9 mouse cellular contexts compared by ENCODE assay signal in genomic region chr11:111256596-111256995, GRCm38 (mm10).
ATAC-seq and TF ChIP-seq lines count a peak whose summit lies in the region.
"Had no signal": no experiment of that assay in that cellular context is flagged by ENCODE, and none has a peak within 500 bp of the region (broad histone marks: within the 10 kb centered on the region; RNA-seq: fewer than 3 reads in every experiment).

No protein-coding gene starts in this region.

- H3K4me2 ChIP-seq in myocyte (ENCODE audit: low read depth): no peak overlapping the region
- H3K4me2 ChIP-seq in forebrain, embryonic 16.5 days (ENCODE audit: low read length): no peak overlapping the region

- no peaks in the 10 kb centered on the region for H3K79me2 ChIP-seq in myocyte (ENCODE audit: control insufficient read depth, insufficient read depth)

- no peaks in the 10 kb centered on the region for H3K9me3 ChIP-seq in megakaryocyte, embryonic 14.5 days
- H3K9me3 ChIP-seq in forebrain, embryonic 16.5 days (ENCODE audit: control insufficient read depth, low read length): no peaks in the 10 kb centered on the region

- 83% methylated on average over 3 of the region's 3 CpGs for WGBS in forebrain, embryonic 16.5 days

- H3ac ChIP-seq in myocyte (ENCODE audit: control insufficient read depth, insufficient read length): no peak overlapping the region

- no peak for TF ChIP-seq POLR2A in myocyte (IDR thresholded peaks at IDR 0.05; ENCODE audit: insufficient read length, low read depth)

- H3K4me3 ChIP-seq in megakaryocyte, embryonic 14.5 days (replicated peaks): peak overlapping the region; percentile 56
- no peak overlapping the region for H3K4me3 ChIP-seq in myocyte
- H3K4me3 ChIP-seq in forebrain, embryonic 16.5 days (replicated peaks; ENCODE audit: low read length): no peak overlapping the region

- H3K27me3 ChIP-seq in megakaryocyte, embryonic 14.5 days (replicated peaks): no peaks in the 10 kb centered on the region
- no peaks in the 10 kb centered on the region for H3K27me3 ChIP-seq in myocyte (ENCODE audit: control insufficient read depth, insufficient read depth, insufficient read length)
- H3K27me3 ChIP-seq in forebrain, embryonic 16.5 days (replicated peaks; ENCODE audit: control insufficient read depth, insufficient read depth, low read length): no peaks in the 10 kb centered on the region; the same call in 1 of the 2 replicates
- H3K27me3 ChIP-seq: CH12.LX had no signal

- H3K4me1 ChIP-seq in megakaryocyte, embryonic 14.5 days: peaks cover 23% of the 10 kb centered on the region
- H3K4me1 ChIP-seq in forebrain, embryonic 16.5 days (replicated peaks; ENCODE audit: control insufficient read depth, insufficient read depth, low read length): peaks cover 4% of the 10 kb centered on the region

- no peak for ATAC-seq in megakaryocyte, adult 5-6 weeks (ENCODE audit: poor library complexity, severe bottlenecking)
- no peak for ATAC-seq in forebrain, embryonic 16.5 days
- ATAC-seq: activated CD4-positive, CD25-positive, alpha-beta regulatory T cell, adult 4 months; CD4-positive, CD25-positive, alpha-beta regulatory T cell, adult 4 months; Patski had no signal

- H3K9ac ChIP-seq in forebrain, embryonic 16.5 days (replicated peaks; ENCODE audit: low read depth, low read length): no peak overlapping the region

- H3K36me3 ChIP-seq in megakaryocyte, embryonic 14.5 days (replicated peaks; ENCODE audit: low read length): no peaks in the 10 kb centered on the region
- no peaks in the 10 kb centered on the region for H3K36me3 ChIP-seq in myocyte (ENCODE audit: control insufficient read depth, insufficient read depth)
- H3K36me3 ChIP-seq in forebrain, embryonic 16.5 days (ENCODE audit: control insufficient read depth, insufficient read depth): no peaks in the 10 kb centered on the region
- H3K36me3 ChIP-seq: G1E had no signal

- H3K27ac ChIP-seq in forebrain, embryonic 16.5 days (ENCODE audit: low read length): no peak overlapping the region

TF ChIP-seq in myocyte, 11 proteins besides CTCF, POLR2A, EP300 and RAD21:
- TF ChIP-seq MYOD1 (IDR thresholded peaks at IDR 0.05; ENCODE audit: control insufficient read depth in 1 of 3, insufficient read length in 2 of 3, low read depth in 2 of 3): peak; percentile 10 to 64 (median 37)
- TF ChIP-seq MYOG (IDR thresholded peaks at IDR 0.05; ENCODE audit: control insufficient read depth in 1 of 3, insufficient read depth in 1 of 3, insufficient read length in 2 of 3, low read depth in 2 of 3): peak in 1 of 3 experiments; percentile 62
- no peak for TF ChIP-seq TCF12 (IDR thresholded peaks at IDR 0.05; ENCODE audit: insufficient read depth, poor library complexity, severe bottlenecking)
- TF ChIP-seq REST (IDR thresholded peaks at IDR 0.05; ENCODE audit: insufficient read depth, insufficient read length): no peak
- no peak for TF ChIP-seq TCF3 (IDR thresholded peaks at IDR 0.05; ENCODE audit: insufficient read length, low read depth)
